Mouse (Mus musculus) forebrain, embryonic 16.5 days (tissue): ENCODE data around the gene Mast4. TPM values are rescaled to one million over a fixed set of nuclear protein-coding genes. Genes with fewer than 3 reads are reported as not detected.

Experiments
- ATAC-seq: fragments of 200-750 bp; cut with Nextera tagmentation; 2 replicates; pipeline ENCODE4 v1.8.0; 2017; ENCODE audit warnings: mild to moderate bottlenecking, moderate library complexity
- H3K27ac ChIP-seq: fragments of 300-500 bp; sonication (generic); 2 replicates; pipeline ENCODE4 v1.5.1; 2014; ENCODE audit warnings: low read length, control low read depth
- H3K27me3 ChIP-seq: fragments of 300-500 bp; sonication (generic); replicated peaks from 2 replicates; pipeline ENCODE4 v1.6.1; 2014; ENCODE audit warnings: low read length; ENCODE audit not compliant: control insufficient read depth, insufficient read depth
- H3K36me3 ChIP-seq: fragments of 300-500 bp; sonication (generic); 2 replicates; pipeline ENCODE4 v1.6.1; 2014; ENCODE audit not compliant: control insufficient read depth, insufficient read depth
- H3K4me1 ChIP-seq: fragments of 300-500 bp; sonication (generic); replicated peaks from 2 replicates; pipeline ENCODE4 v1.6.1; 2014; ENCODE audit warnings: low read length; ENCODE audit not compliant: control insufficient read depth, insufficient read depth
- H3K4me2 ChIP-seq: fragments of 300-500 bp; sonication (generic); 2 replicates; pipeline ENCODE4 v1.6.1; 2014; ENCODE audit warnings: mild to moderate bottlenecking, low read length, control low read depth
- H3K4me3 ChIP-seq: fragments of 300-500 bp; sonication (generic); replicated peaks from 2 replicates; pipeline ENCODE4 v1.5.1; 2014; ENCODE audit warnings: mild to moderate bottlenecking, low read length, control low read depth
- H3K9ac ChIP-seq: fragments of 300-500 bp; sonication (generic); replicated peaks from 2 replicates; pipeline ENCODE4 v1.6.1; 2014; ENCODE audit warnings: low read depth, low read length, control low read depth
- H3K9me3 ChIP-seq: fragments of 300-500 bp; sonication (generic); 2 replicates; pipeline ENCODE4 v1.6.1; 2016; ENCODE audit warnings: low read length; ENCODE audit not compliant: control insufficient read depth
- whole genome bisulfite sequencing: fragments of 180-500 bp; shearing (Covaris S2); extraction: QIAGEN DNeasy Blood & Tissue Kit; methylation state at CpG from one replicate; pipeline ENCODE4 v1.1.7; 2014; 5-methylcytosine and 5-hydroxymethylcytosine counted together
- polyA plus RNA-seq: library from polyadenylated mRNA; unstranded; fragments of >200 nt; fragmentation: Nextera tagmentation; extraction: Ambion mirVana; gene quantifications from 2 replicates; pipeline ENCODE4 v1.2.1, GENCODE M21; 2015

Mast4 gene
- polyA plus RNA-seq, 1 experiment from 2014 or later: 15.7 TPM

DNA sequence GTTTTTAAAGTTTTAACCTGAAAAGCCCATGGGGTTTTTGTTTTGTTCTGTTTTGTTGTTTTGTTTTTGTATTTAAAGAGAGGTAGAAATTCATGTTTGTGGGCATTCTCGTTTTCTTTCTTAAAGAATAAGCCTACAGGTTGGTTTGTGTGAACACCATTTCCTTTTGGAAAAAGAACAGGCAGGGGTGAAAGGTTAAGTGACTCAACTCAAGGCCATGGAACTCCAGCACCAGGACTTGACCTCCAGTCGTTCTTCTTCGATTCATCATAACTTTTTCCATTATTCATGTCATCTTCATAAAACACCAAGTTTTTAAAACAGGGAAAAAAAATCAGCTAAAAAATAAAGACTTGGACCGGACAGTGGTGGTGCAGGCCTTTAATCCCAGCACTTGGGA lies 105.2 kb downstream of the Mast4 start:
- Histone ChIP-seq H3K4me3 (no peak overlapping the region), H3K9ac (no peak overlapping the region), H3K4me2 (no peak overlapping the region), H3K36me3 (no peaks in the 10 kb centered on the region), H3K4me1 (0 out of 2 replicates have a peak, but pooled peaks cover 3% of the 10 kb centered on the region), H3K9me3 (no peaks in the 10 kb centered on the region), H3K27me3 (no peaks in the 10 kb centered on the region), H3K27ac (no peak overlapping the region)
- no peak for ATAC-seq
- WGBS: 88% methylated on average over 4 of the region's 4 CpGs

DNA sequence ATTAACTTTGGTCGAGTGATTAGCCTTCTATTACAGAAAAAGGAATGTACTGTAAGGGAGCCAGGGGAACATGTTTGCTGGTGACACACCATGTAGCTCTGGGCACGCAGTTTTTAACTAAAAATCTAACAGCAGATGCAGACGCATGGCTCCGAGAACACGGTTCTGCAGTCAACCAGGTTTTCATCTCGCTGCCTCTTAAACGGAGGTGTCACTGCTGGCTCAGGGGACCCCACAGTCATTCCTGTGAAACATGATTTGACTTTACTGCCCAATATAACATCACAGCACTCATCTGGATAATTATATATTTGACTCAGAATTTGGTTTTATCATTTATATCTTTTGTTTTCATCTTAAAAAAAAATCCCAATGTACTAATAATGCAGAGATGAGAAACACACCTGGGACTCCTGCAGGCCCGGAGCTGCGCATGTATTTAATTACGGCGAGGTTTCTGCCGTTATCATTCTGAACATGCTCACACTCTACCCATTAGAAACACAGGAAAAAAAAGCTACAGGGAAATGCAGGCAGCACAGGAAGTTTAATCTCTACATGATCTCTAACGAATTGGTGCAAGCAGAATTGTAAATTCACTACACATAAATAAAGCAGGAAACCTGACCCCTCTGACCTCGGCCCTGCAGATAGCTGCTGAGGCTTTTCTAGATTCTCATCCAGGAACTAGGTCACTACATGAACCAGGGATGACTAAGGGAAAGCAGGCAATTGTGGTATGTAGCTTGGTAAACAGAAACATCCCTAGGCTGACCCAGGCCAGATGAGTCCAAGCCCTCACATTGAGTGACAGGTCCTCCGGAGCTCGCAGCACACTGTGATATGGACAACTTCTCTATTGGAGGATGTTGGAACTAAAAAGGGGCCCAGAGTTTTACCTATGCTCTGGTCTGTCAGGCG lies 108.1 kb downstream of the Mast4 start:
- H3K27me3 ChIP-seq: no peaks in the 10 kb centered on the region
- WGBS: 54% methylated on average over 17 of the region's 17 CpGs
- H3K27ac ChIP-seq: no peak overlapping the region
- H3K4me2 ChIP-seq: no peak overlapping the region
- H3K9ac ChIP-seq: no peak overlapping the region
- no peaks in the 10 kb centered on the region for H3K9me3 ChIP-seq
- H3K36me3 ChIP-seq: no peaks in the 10 kb centered on the region
- no peak for ATAC-seq
- no peak overlapping the region for H3K4me3 ChIP-seq
- H3K4me1 ChIP-seq: 0 out of 2 replicates have a peak, but pooled peaks cover 3% of the 10 kb centered on the region

DNA sequence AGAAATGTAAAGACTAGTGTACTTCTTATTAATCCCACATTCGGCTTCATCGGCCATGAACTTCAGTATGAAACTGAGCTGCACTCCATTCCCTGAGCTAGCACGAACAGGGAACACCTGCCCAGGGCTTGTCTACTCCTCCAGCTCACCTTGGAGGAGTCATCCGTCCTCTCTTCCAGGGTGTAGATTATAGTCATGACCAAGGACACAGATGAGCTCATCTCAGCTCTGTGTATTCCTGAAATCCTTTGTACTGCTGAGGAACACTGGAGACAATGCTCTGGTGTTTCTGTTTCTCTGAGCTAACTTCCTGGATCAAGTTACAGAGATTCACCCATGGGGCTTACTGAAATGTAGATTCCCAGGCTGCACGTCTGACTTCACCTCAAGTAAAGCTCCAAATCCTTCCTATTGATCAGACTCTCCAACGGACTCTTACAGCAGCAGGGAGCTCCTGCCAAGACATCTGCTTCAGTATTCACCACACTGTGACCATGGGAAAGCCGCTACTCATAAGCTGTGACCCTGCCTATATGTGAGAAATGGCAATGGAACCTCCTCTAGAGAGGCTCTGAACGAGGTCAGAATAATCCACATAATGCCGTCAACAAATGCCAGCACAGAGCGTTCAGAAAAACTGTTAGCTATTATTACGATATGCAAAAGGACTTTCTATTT lies 108.9 kb downstream of the Mast4 start:
- H3K9ac ChIP-seq: no peak overlapping the region
- H3K27me3 ChIP-seq: no peaks in the 10 kb centered on the region
- H3K4me3 ChIP-seq: no peak overlapping the region
- WGBS: 39% methylated on average over 11 of the region's 11 CpGs
- no peaks in the 10 kb centered on the region for H3K9me3 ChIP-seq
- 0 out of 2 replicates have a peak, but pooled peaks cover 3% of the 10 kb centered on the region for H3K4me1 ChIP-seq
- ATAC-seq: no peak; the same call in 1 of the 2 replicates
- H3K4me2 ChIP-seq: no peak overlapping the region
- no peaks in the 10 kb centered on the region for H3K36me3 ChIP-seq
- H3K27ac ChIP-seq: no peak overlapping the region

DNA sequence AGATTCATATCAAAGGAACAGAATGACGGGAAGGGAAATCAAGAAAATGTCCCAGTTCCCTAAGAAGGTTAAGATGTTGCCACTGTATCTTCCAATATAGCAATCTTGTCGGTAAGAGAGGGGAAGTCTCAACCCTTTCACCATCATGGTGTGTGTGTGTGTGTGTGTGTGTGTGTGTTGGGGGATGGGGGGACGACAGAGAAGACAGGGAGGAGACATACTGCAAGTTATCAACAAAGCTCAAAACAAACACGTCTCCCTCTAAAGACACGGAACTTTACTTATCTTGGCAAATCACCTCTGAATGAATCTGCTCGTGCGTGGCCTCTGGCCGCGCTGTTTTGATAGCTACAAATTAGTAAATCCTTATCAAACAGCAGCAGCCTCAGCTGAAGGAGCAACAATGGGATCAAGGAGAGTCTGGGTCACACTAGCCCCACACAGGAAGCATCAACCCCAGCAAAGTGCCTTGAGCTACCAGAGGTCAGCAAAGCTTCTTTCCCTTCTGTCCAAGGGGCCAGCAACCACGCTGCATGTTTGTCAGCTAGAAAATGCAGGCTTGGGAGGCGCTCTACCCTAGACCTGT lies 113.7 kb downstream of the Mast4 start:
- H3K4me1 ChIP-seq: 0 out of 2 replicates have a peak, but pooled peaks cover 1% of the 10 kb centered on the region
- H3K9ac ChIP-seq: no peak overlapping the region
- no peaks in the 10 kb centered on the region for H3K36me3 ChIP-seq
- no peak overlapping the region for H3K27ac ChIP-seq
- no peaks in the 10 kb centered on the region for H3K9me3 ChIP-seq
- H3K27me3 ChIP-seq: no peaks in the 10 kb centered on the region
- WGBS: 34% methylated on average over 11 of the region's 11 CpGs
- ATAC-seq: no peak
- H3K4me3 ChIP-seq: no peak overlapping the region
- no peak overlapping the region for H3K4me2 ChIP-seq

DNA sequence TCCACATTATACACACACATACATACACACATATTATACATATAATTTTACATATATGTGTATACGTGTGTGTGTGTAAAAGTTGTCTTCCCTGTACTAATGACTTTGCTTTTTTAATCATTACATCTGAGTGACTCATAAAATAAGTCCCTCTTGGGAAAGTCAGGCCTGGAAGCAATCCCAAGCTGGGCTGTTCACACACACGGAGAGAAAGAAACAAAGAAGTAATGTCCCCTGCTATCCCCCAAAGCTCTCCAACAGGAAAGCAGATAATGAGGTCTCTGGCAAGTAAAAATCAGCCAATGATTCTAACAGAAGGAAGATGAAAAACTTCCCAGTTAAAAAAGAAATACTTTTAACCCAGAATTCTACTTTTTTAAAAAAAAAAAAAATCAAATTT lies 114.3 kb downstream of the Mast4 start:
- no peak for ATAC-seq
- no peaks in the 10 kb centered on the region for H3K9me3 ChIP-seq
- no peak overlapping the region for H3K27ac ChIP-seq

DNA sequence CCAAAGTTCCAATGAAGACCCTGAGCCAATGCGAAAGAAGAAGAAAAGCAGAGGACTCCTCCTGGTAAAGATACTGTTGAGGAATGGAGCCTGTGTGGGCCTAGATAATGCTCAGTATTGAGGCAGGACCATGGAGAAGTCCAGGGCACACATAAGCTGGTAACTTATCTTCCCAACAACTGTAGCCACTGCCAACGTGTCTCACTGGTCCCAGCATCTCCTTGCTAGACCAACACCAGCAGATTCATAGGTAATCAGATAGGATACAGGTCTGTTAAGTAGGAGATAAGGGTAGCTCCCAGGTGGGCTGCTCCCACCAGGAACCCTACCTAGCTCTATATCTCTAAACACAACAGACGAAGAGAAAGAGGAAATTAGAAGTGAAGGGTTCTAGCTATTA lies 116.8 kb downstream of the Mast4 start:
- H3K36me3 ChIP-seq: no peaks in the 10 kb centered on the region
- no peak for ATAC-seq
- H3K27me3 ChIP-seq: no peaks in the 10 kb centered on the region
- H3K9me3 ChIP-seq: no peaks in the 10 kb centered on the region
- no peak overlapping the region for H3K27ac ChIP-seq
- 86% methylated on average over 3 of the region's 3 CpGs for WGBS
- no peaks in the 10 kb centered on the region for H3K4me1 ChIP-seq
- H3K4me3 ChIP-seq: no peak overlapping the region
- no peak overlapping the region for H3K9ac ChIP-seq
- no peak overlapping the region for H3K4me2 ChIP-seq

More for the DNA sequence above, 114.3 kb downstream of the Mast4 start:
- Histone ChIP-seq H3K4me2 (no peak overlapping the region), H3K9ac (no peak overlapping the region), H3K27me3 (no peaks in the 10 kb centered on the region), H3K4me1 (no peaks in the 10 kb centered on the region), H3K36me3 (no peaks in the 10 kb centered on the region), H3K4me3 (no peak overlapping the region)
- 41% methylated on average over 2 of the region's 2 CpGs for WGBS

DNA sequence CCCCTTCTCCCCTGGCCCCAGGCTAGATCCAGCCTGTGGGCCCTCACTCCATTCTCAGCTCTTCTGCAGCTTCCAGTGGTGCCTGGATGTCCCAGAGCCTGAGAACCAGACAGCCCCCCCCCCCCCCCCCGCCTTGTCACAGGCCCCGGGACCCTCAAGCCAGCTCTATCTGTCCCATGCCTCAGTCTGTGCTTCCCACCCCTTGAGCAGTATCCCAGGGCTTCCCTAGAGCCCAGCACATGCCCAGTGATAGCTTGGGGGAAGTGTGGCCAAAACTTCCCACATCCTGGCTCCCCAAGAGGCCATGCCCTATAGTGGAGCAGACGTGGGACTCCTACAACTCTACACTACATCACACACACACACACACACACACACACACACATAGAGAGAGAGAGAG lies 119.8 kb downstream of the Mast4 start:
- no peaks in the 10 kb centered on the region for H3K4me1 ChIP-seq
- H3K36me3 ChIP-seq: no peaks in the 10 kb centered on the region
- H3K4me2 ChIP-seq: no peak overlapping the region
- H3K9me3 ChIP-seq: no peaks in the 10 kb centered on the region
- no peak overlapping the region for H3K27ac ChIP-seq
- H3K27me3 ChIP-seq: no peaks in the 10 kb centered on the region
- H3K4me3 ChIP-seq: no peak overlapping the region
- 93% methylated on average over 2 of the region's 3 CpGs for WGBS
- no peak overlapping the region for H3K9ac ChIP-seq
- ATAC-seq: no peak

DNA sequence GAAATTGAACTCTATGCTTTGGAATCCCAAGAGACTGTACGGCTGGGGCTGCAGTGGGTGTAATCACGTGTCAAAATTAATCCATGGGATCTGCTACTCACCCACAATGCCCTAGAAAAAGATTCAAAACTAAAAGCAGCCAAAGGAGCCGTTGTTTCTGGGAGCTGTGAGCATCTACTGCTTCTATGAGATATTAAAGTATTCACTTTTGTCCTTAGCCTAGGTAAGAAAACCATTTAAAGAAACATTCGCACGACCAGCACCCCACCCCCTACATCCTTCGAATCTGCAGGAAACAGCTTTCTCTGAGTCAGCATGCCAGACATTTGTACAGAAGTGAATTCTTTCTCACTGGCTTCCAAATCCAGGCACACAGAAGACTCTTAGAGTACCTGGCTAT lies 122.3 kb downstream of the Mast4 start:
- no peaks in the 10 kb centered on the region for H3K9me3 ChIP-seq
- no peak overlapping the region for H3K27ac ChIP-seq
- ATAC-seq: no peak
- no peak overlapping the region for H3K4me2 ChIP-seq
- H3K4me3 ChIP-seq: no peak overlapping the region
- WGBS: 80% methylated on average over 6 of the region's 6 CpGs
- H3K27me3 ChIP-seq: no peaks in the 10 kb centered on the region
- H3K9ac ChIP-seq: no peak overlapping the region
- no peaks in the 10 kb centered on the region for H3K36me3 ChIP-seq
- no peaks in the 10 kb centered on the region for H3K4me1 ChIP-seq

DNA sequence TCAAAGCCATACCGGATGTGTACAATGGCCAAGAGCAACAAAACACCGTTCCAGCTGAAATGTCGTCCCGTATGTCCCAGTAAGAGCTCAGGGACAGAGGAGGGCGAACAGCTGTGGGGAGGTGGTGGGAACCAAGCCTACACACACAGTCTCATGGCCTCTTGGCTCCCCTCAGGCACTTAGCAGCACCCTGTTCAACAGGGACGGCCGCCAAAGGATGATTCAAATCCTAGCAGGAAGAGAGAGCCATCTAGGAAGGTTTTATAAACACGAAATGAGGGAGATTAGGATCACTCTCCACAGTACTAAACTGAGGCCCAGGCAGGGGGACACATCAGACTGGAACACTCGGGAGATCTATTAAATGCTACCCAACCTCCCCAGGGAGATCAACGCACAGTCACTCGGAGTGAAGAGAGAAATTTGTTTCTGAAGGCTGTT lies 122.8 kb downstream of the Mast4 start:
- no peaks in the 10 kb centered on the region for H3K9me3 ChIP-seq
- no peaks in the 10 kb centered on the region for H3K27me3 ChIP-seq
- no peaks in the 10 kb centered on the region for H3K4me1 ChIP-seq
- no peak overlapping the region for H3K9ac ChIP-seq
- H3K36me3 ChIP-seq: no peaks in the 10 kb centered on the region
- H3K4me2 ChIP-seq: no peak overlapping the region
- no peak for ATAC-seq
- no peak overlapping the region for H3K27ac ChIP-seq
- H3K4me3 ChIP-seq: no peak overlapping the region
- WGBS: 74% methylated on average over 11 of the region's 11 CpGs
